Mouse (Mus musculus) small intestine, adult 2 months (tissue): ENCODE results near the gene Pi4ka.

Experiments used
- CTCF ChIP-seq: fragments of 200-500 bp; IDR thresholded peaks from 2 replicates; pipeline ENCODE4 v1.5.1; 2012; ENCODE audit warnings: low read depth, mild to moderate bottlenecking, control low read depth, inconsistent platforms, low read length, moderate library complexity, mixed read lengths; ENCODE audit not compliant: insufficient replicate concordance, insufficient read length; ENCODE audit errors: extremely low read depth
- POLR2A ChIP-seq: fragments of 200-500 bp; IDR thresholded peaks from 2 replicates; pipeline ENCODE4 v1.6.1; 2012; ENCODE audit warnings: low read depth, mild to moderate bottlenecking, control low read depth, inconsistent platforms, low read length, moderate library complexity

- TF ChIP-seq CTCF (no peak), POLR2A (peak; percentile 84)
These were observed at the start of gene Pi4ka, which contains the start of gene Snap29 for GRCm38 (mm10) chr16:17405736-17406443.
